Mouse (Mus musculus) mouse trophoblast stem cell (cell line): Measurements from ENCODE around the gene Il2rg.

Experiments used
- in situ Hi-C, 2 experiments: fragments of 300-500 bp; cut with MseI, MboI; formaldehyde crosslinking; loops; 2 replicates in 1 of 2; 3 replicates in 1 of 2; pipeline ENCODE4 v1.15.1; 2025

Il2rg gene

DNA sequence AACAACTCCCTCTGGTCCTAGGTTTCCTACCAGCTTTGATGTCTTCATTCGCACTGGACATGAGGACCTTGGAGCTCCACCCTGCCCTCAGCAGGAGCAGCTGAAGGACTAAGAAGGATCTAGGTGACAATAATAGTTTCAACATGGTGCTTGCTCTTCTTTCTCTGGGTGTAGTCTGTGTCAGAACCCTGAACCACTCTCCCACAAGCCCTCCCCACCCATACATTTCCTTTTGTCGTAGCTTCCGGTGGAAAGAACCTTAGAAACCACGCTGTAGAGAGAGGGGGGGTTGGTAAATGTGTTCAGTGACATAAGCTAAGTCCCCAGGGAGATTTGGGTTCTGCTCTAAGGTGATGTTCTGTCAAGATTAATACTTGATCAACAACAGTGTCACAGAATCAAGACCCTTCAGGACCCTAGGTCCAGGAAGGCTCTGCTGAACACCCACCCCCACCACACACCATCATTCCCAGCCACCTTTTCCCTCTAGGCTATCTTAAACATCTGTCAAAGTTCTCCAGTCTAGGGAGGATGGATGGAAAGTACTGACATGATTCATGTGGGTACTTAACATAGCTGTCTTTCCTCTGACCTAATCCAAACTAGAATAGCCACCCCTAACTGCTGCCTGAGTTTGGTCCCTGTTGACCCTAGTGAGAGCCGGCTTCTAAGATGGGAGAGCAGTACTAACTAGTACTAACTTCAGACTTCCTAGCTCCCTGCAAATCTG, at the start of gene Il2rg:
Il2rg (minus strand) TSS at position 231 of the 730 bp plus-strand sequence.
- in situ Hi-C loops: no loop called here

GRCm38 (mm10) chrX:101313625-101314359, 45.7 kb upstream of the Il2rg start:
- in situ Hi-C loops: no loop called here

GRCm38 (mm10) chrX:101309299-101309698, 41.2 kb upstream of the Il2rg start:
- in situ Hi-C loops: no loop called here

- in situ Hi-C loops: no loop called here
Observed at GRCm38 (mm10) chrX:101304646-101305045, 36.6 kb upstream of the Il2rg start.

DNA sequence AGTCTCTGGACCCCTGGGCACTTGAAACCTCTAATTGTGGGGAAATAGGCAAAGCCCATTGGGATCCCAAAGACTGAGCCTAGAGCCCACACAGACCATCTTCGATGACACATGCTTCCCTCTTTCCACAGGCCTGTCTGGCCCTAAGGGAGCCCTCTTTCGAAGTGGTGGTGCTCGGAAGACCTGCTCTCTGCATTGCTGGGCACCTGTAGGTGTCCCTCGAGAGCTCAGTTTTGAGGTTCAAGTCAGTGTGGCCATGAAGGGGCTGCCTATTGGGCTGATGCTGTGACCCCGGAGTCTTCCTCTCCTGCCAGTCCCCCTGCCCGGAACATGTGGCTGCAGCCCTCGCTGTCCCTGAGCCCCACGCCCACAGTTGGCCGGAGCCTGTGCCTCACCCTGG, 33.6 kb upstream of the Il2rg start:
- in situ Hi-C loops: no loop called here

- in situ Hi-C loops: no loop called here
Observed at GRCm38 (mm10) chrX:101300427-101301030, 32.5 kb upstream of the Il2rg start.

DNA sequence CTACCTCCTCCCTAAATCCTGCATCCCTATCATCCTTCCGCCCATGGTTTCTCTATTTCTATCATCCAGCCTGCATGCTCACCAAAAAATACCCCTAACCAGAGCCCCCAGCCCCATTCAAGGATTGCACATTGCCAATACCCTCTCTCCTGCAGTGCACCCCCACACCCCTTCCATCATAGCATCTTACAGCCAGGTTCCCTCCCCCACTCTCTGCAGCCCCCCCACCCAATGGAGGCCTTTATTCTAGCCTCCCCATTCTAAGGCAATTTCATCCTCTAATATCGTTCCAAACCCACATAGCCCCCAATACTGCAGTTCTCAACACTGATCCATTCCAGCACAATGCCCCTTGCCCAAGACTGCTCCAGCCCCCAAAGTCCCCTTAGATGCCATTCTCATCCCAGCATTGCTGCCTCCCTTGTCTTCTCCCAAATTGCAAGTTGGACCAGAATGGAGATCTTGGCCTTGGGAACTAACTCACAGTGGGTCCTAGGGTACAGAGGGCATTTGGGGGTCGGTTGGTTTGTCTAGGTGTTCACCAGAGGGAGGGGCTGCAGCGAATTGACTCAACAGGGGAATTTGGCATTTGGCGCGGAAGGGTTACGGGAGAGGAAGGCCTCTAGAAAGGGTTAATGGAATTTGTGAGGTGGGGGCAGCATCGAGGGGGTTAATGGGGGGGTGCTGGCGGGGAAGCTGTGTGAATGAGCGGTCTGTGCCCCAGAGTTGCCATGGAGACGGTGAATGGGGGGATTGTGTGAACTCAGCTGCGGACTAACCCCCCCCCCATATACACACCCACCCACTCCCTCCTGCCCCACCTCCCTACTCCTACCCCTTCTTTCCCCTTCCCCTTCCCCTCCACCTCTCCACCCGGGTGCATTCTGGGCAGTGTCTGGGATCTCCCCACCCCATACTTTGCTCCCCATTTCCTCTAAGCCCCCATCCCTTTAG, 31.7 kb upstream of the Il2rg start:
- in situ Hi-C loops: no loop called here

- in situ Hi-C loops: no loop called here
Observed at GRCm38 (mm10) chrX:101299055-101299454, 31.0 kb upstream of the Il2rg start, which contains the start of gene Nlgn3. Nlgn3 (plus strand) TSS chrX:101299168.

DNA sequence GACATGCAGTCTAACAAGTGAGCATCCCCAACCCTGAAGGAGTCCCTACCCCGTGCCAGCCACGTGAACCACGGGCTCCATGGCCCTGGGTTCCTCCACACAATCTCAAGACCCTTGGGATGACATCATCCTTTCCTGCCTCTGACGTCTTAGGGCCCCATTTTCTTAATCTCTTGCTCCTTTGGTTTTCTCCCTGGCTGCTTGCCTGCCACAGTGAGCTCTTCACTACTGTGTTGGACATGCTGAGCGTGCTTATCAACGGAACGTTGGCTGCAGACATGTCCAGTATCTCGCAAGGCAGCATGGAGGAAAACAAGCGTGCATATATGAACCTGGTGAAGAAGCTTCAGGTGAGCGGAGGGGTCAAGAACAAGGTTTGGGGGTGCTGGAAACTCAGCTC, 22.1 kb upstream of the Il2rg start:
- in situ Hi-C loops: no loop called here

- in situ Hi-C loops: no loop called here
Observed at GRCm38 (mm10) chrX:101289037-101289436, 21.0 kb upstream of the Il2rg start.

DNA sequence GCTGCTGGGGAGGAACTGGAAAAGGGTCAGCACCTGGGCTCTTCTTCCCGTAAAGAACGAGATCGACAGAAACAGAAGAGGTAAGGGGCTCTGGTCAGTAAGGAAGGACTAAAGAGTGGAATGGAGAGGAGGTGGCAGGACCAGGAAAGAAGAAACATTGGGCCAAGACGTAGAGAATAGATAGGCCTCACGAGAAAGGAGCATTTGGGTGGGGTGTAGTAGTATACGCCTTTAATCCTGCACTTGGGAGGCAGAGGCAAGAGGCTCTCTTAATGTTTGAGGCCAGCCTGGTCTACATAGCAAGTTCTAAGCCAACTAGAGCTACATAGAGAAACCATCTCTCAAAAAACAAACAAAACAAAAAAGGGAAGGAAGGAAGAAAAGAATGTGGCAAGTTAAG, 20.4 kb upstream of the Il2rg start:
- in situ Hi-C loops: no loop called here

DNA sequence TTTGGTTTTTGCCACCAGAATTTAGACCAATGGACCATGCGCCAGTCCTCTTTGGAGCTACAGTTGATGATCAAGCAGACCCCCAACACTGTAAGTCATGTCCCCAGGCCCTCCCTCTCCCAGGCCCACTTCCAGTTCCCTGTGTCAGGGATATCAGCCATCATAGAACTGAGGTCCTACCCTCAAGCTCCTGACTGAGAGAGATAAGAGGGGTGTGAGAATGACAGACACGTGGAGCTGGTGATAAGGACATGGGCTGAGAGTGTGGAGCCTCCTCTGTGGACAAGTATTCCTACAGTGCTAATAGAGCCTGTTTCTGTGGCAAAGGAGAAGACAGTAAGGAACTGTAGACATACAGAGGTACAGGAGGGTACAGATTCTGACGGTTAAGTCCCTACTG, 19.5 kb upstream of the Il2rg start:
- in situ Hi-C loops: no loop called here

GRCm38 (mm10) chrX:101285953-101286670, 18.1 kb upstream of the Il2rg start:
- in situ Hi-C loops: no loop called here

DNA sequence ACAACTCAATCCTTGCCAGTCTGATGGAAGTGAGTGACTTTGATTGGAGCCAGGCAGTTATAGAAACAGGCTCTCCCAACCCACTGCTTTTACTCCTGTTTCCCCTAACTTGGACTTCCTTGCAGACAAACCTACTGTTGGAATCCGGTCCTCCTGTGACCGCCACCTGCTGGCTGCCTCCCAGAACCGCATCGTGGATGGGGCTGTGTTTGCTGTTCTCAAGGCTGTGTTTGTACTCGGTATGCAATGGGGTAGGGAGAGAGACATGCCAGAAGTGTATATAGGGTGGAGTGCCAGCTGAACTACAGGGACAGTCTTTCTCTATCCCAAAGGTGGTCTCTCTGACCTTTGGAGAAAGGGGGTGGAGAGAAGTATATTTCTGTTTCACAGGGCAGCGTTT, 17.5 kb upstream of the Il2rg start:
- in situ Hi-C loops: no loop called here

GRCm38 (mm10) chrX:101282813-101283212, 14.8 kb upstream of the Il2rg start:
- in situ Hi-C loops: no loop called here

DNA sequence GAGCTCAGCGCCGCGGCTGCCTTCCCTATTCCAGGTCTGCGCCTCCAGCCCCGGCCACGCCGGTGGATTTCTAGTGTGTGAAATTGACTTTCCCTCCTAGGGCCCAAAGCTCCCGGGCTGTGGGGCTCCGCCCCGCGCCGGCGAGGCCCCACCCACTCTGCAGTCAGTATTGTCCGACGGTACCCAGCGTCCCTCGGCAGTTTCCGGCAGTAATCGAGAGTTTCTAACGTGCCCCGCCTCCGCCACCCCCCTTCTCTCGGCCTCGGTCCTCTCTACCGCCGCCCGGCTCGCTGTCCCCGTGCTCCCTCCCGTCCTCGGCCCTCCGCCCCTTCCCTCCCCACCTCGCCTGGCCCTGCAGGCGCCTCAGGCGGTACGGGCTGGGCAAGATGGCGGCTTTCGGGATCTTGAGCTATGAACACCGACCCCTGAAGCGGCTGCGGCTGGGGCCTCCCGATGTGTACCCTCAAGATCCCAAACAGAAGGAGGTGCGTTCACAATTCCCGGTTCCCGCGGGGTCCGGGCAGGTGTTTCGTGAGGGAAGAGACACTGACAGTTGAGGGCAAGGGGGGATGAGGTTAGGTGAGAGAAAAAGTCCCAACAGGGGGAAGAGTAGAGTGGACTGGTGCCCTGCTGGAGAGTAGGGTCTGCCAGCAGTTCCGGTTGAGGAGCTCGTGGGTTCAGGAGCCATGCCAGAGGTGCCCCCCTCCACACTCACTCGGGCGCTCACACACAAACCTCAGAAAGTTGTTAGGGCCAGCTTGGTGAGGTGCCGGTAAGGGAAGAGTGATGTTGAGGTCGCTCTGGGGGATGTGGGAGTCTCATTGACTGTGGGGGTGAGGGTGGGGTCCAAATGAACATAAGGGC, 6.1 kb upstream of the Il2rg start, which contains the start of gene Med12:
Med12 (plus strand) TSS at position 156 of the 864 bp plus-strand sequence.
- in situ Hi-C loops: no loop called here

GRCm38 (mm10) chrX:101273410-101273809, 5.4 kb upstream of the Il2rg start:
- in situ Hi-C loops: no loop called here

- in situ Hi-C loops: no loop called here
Observed at GRCm38 (mm10) chrX:101268755-101269124, 685 bp upstream of the Il2rg start, which contains the start of gene Gm20489. Gm20489 (minus strand) TSS chrX:101269023.

DNA sequence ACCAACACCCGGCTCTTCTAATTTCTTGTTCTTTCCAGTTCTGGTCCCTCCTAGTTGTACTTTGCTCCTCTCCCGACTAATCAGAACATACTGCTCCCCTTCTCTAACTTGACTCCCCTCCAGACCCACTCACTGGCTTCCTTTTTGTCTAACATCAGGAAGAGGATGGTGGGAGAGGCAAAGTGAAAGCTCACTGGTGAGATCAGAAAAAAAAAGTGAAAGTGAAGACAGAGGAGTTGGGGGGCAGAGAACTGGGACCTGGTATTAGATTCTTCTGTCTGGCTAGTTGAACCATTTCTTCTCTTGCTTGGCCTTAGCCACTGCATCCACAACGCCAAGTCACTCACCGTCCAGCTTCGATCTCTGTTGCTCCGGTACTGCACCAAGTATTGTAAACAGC, 1.4 kb downstream of the Il2rg start:
- in situ Hi-C loops: no loop called here

GRCm38 (mm10) chrX:101263892-101264291, 4.2 kb downstream of the Il2rg start, which contains the start of gene Gm614:
Gm614 (minus strand) TSS chrX:101263992.
- in situ Hi-C loops: no loop called here
